Mouse (Mus musculus): ENCODE measurements at regions not wholly inside any gene's neighbourhood (a gene's known extent, or its start where the extent isn't known, plus 50 kb on each side); places are given as distances from the start of the nearest gene placed in this dataset.

DNA sequence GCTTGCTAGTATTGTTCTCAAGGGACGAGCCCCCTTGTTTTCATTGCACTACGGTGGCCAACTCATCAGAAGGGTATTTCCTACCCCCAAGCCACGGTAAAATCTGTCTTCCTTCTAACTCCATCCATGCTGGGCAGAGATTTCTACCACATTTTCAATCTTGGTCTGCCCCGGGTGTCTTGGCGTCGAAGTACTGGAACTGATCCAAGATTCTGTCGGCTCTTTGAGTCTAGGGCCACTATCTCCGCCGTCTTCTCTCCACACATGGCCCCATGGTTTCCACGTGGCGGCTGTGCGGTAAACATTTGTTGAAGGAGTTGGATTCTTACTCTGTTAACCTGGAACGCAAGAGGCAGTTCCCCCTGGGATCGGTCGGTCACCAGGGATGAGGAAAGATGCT is 177.0 kb upstream of the Ubl3 start:
- WGBS = 83% methylated on average over 15 of the region's 15 CpGs
- no peak for ATAC-seq (replicated peaks)
- Histone ChIP-seq H3K27ac (0 out of 2 replicates have a peak overlapping the region, but pooled peaks have one; percentile 5), H3K9me3 (no peaks in the 10 kb centered on the region), H3K4me2 (no peak overlapping the region), H3K27me3 (replicated peaks) (no peaks in the 10 kb centered on the region), H3K4me3 (no peak overlapping the region), H3K4me1 (peaks cover 3% of the 10 kb centered on the region; the same call in 1 of the 2 replicates), H3K36me3 (replicated peaks) (no peaks in the 10 kb centered on the region), H3K9ac (no peak overlapping the region)

GRCm38 (mm10) chr5:148728492-148728891 is 175.9 kb upstream of the Ubl3 start:
- H3K27ac ChIP-seq = no peak overlapping the region
- H3K9ac ChIP-seq = no peak overlapping the region
- H3K4me2 ChIP-seq = no peak overlapping the region
- no peaks in the 10 kb centered on the region for H3K9me3 ChIP-seq
- WGBS = 39% methylated on average over 1 of the region's 1 CpGs
- ATAC-seq (replicated peaks) = no peak
- H3K27me3 ChIP-seq (replicated peaks) = no peaks in the 10 kb centered on the region
- peaks cover 3% of the 10 kb centered on the region; the same call in 1 of the 2 replicates for H3K4me1 ChIP-seq
- no peaks in the 10 kb centered on the region for H3K36me3 ChIP-seq (replicated peaks)
- no peak overlapping the region for H3K4me3 ChIP-seq

GRCm38 (mm10) chr5:148726442-148726841 is 173.9 kb upstream of the Ubl3 start:
- no peak overlapping the region for H3K27ac ChIP-seq
- WGBS = 76% methylated on average over 7 of the region's 7 CpGs

DNA sequence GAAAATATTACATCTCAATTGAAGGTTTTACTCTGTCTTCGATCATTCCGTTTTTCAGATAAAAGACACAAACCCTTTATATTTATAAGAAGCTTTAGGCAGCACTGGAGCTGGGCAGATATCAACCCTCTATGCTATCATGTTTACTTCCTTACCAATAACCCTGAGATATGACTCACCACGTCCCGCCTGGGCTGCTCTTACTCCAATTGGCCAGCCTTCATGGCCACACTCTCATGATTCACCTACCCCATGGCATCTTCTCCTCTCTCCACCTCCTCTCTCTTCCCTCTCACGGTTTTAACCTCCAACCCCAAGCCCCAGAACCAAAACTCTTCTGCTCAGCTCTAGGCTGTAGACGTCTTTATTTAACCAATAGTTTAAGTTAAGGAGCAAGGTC is 171.9 kb upstream of the Ubl3 start:
- H3K4me2 ChIP-seq = no peak overlapping the region
- whole genome bisulfite sequencing = 88% methylated on average over 6 of the region's 6 CpGs
- no peak for ATAC-seq (replicated peaks)
- H3K4me1 ChIP-seq = peaks cover under 1% of the 10 kb centered on the region; the same call in 1 of the 2 replicates
- no peaks in the 10 kb centered on the region for H3K27me3 ChIP-seq (replicated peaks)
- no peak overlapping the region for H3K9ac ChIP-seq
- no peak overlapping the region for H3K4me3 ChIP-seq
- no peaks in the 10 kb centered on the region for H3K9me3 ChIP-seq
- no peak overlapping the region for H3K27ac ChIP-seq
- H3K36me3 ChIP-seq (replicated peaks) = no peaks in the 10 kb centered on the region

More at GRCm38 (mm10) chr5:148726442-148726841, 173.9 kb upstream of the Ubl3 start:
- H3K27me3 ChIP-seq (replicated peaks) = no peaks in the 10 kb centered on the region
- no peak overlapping the region for H3K9ac ChIP-seq
- ATAC-seq (replicated peaks) = no peak
- no peaks in the 10 kb centered on the region for H3K36me3 ChIP-seq (replicated peaks)
- H3K4me3 ChIP-seq = no peak overlapping the region
- peaks cover 3% of the 10 kb centered on the region; the same call in 1 of the 2 replicates for H3K4me1 ChIP-seq
- H3K4me2 ChIP-seq = no peak overlapping the region
- H3K9me3 ChIP-seq = no peaks in the 10 kb centered on the region

DNA sequence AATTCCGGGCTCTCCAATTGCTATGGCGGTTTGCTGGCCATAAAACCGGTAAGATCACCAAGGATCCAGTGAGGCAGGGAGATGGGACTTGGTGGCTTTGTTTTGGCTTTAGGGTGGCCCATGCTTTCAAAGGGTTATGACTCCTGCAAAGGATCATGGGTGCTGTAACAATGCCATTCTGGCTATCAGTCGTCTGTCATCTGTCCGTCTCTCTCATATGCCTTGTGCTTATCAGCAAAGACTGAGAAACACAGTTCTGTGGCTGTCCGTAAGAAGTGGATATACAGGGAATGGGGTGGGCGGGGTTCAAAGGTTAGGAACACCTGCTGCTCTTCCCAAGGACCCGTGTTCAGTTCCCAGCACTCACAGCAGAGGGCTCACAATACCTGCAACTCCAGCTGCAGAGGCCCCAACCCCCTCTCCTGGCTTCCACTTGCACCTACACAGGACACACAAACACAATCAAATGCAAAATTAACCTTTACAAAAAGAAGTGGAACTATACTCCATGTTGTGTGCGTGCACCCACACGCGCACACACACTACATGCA is 171.2 kb upstream of the Ubl3 start:
- Histone ChIP-seq H3K4me2 (no peak overlapping the region), H3K4me3 (no peak overlapping the region), H3K9me3 (no peaks in the 10 kb centered on the region), H3K9ac (no peak overlapping the region), H3K36me3 (replicated peaks) (no peaks in the 10 kb centered on the region), H3K27me3 (replicated peaks) (no peaks in the 10 kb centered on the region), H3K27ac (no peak overlapping the region), H3K4me1 (no peaks in the 10 kb centered on the region)
- WGBS = 94% methylated on average over 11 of the region's 11 CpGs
- ATAC-seq (replicated peaks) = no peak

DNA sequence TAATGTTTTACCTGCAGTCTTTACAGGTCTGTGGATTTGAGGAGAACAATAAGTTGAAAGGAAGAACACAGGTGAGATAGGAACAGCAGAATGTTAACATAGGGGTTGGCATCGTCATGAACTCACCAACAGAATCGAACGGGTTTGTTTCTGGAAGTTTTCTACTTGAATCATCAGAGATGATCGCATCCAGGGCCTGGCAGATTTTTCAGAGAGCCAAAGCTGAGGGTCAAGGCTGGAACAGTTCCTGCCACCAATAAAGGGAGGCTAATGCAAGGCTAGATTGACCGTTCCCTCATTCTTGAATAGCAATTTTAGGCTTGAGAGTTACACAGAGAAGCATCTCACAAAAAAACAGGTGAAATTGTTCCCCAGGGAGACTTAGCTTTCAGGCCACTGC is 168.0 kb upstream of the Ubl3 start:
- no peak for ATAC-seq (replicated peaks)
- no peaks in the 10 kb centered on the region for H3K4me1 ChIP-seq
- no peaks in the 10 kb centered on the region for H3K9me3 ChIP-seq
- no peak overlapping the region for H3K4me2 ChIP-seq
- no peaks in the 10 kb centered on the region for H3K27me3 ChIP-seq (replicated peaks)
- H3K9ac ChIP-seq = no peak overlapping the region
- H3K36me3 ChIP-seq (replicated peaks) = no peaks in the 10 kb centered on the region
- no peak overlapping the region for H3K4me3 ChIP-seq
- no peak overlapping the region for H3K27ac ChIP-seq
- WGBS = 92% methylated on average over 5 of the region's 5 CpGs

GRCm38 (mm10) chr5:148716633-148717032 is 164.0 kb upstream of the Ubl3 start:
- WGBS = 93% methylated on average over 6 of the region's 6 CpGs
- Histone ChIP-seq H3K4me1 (no peaks in the 10 kb centered on the region), H3K27me3 (replicated peaks) (no peaks in the 10 kb centered on the region), H3K9me3 (no peaks in the 10 kb centered on the region), H3K27ac (no peak overlapping the region), H3K4me3 (no peak overlapping the region), H3K9ac (no peak overlapping the region), H3K4me2 (no peak overlapping the region), H3K36me3 (replicated peaks) (no peaks in the 10 kb centered on the region)
- ATAC-seq (replicated peaks) = no peak

- no peak overlapping the region for H3K27ac ChIP-seq
- no peak overlapping the region for H3K4me3 ChIP-seq
- ATAC-seq (replicated peaks) = no peak
- no peaks in the 10 kb centered on the region for H3K4me1 ChIP-seq
- H3K27me3 ChIP-seq (replicated peaks) = no peaks in the 10 kb centered on the region
- no peaks in the 10 kb centered on the region for H3K36me3 ChIP-seq (replicated peaks)
- H3K9me3 ChIP-seq = no peaks in the 10 kb centered on the region
- H3K4me2 ChIP-seq = no peak overlapping the region
- H3K9ac ChIP-seq = no peak overlapping the region
- 66% methylated on average over 15 of the region's 15 CpGs for WGBS
Measured at GRCm38 (mm10) chr5:148715218-148715991, 162.8 kb upstream of the Ubl3 start.

DNA sequence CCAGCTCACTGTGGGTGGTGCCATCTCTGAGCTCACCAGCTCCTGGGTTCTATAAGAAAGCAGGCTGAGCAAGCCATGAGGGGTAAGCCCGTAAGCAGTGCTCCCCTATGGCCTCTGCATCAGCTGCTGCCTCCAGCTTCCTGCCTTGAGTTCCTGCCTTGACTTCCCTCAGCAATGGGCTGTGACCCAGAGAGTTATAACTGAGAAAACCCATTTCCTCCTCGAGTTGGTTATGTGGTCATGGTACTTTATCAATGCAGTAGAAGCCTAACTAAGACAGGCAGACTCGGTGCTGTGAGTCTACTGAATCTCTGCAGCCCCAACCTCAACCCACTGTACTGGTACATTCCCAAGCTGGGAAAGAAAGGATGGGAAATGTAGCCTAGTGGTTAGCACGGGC is 162.2 kb upstream of the Ubl3 start:
- Histone ChIP-seq H3K36me3 (replicated peaks) (no peaks in the 10 kb centered on the region), H3K9me3 (no peaks in the 10 kb centered on the region), H3K4me3 (no peak overlapping the region), H3K27ac (no peak overlapping the region), H3K9ac (no peak overlapping the region), H3K4me1 (no peaks in the 10 kb centered on the region), H3K4me2 (no peak overlapping the region), H3K27me3 (replicated peaks) (no peaks in the 10 kb centered on the region)
- ATAC-seq (replicated peaks) = no peak
- WGBS = 90% methylated on average over 4 of the region's 4 CpGs

DNA sequence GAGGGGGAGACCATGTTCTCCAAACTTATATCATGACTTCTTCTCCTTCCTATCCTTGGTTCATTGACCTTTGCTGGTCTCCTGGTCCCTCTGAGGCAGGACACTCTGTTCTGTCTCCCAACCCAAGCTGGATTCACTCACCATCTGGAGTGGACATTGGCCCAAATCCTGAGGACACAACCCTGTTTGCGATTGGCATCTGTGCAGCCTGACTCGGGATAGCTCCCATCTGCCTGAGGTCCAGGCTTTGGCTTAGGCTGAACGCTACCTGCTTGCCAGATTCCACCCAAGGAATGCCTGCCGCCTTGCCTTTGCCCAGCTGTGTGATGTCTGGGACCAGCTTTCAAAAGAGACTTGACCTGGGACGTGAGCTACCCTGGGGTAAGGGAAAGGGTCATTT is 161.2 kb upstream of the Ubl3 start:
- H3K4me2 ChIP-seq = no peak overlapping the region
- H3K9me3 ChIP-seq = no peaks in the 10 kb centered on the region
- H3K9ac ChIP-seq = no peak overlapping the region
- H3K27ac ChIP-seq = no peak overlapping the region
- H3K4me1 ChIP-seq = peaks cover 6% of the 10 kb centered on the region
- ATAC-seq (replicated peaks) = no peak
- no peaks in the 10 kb centered on the region for H3K36me3 ChIP-seq (replicated peaks)
- H3K27me3 ChIP-seq (replicated peaks) = no peaks in the 10 kb centered on the region
- H3K4me3 ChIP-seq = no peak overlapping the region
- 96% methylated on average over 5 of the region's 5 CpGs for WGBS

DNA sequence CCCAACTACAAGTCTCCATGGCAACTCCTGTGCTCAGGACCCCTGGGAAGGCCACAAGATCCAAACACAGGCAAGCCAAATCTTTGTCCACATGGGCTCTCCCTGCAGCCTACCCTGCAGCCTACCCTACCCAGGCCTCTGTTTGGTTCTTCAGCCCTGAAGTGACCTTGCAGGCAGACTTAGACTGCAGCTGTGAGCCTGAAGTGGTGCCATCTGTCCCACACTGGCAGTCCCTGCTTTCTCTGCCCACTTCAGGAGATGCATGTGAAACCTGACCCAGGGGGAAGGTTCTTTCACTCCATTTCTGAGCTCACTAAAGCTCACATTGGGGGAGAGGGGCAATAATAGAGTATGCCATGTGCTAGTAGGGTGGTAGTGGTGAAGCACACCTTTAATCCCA is 160.4 kb upstream of the Ubl3 start:
- Histone ChIP-seq H3K4me3 (no peak overlapping the region), H3K4me2 (no peak overlapping the region), H3K36me3 (replicated peaks) (no peaks in the 10 kb centered on the region), H3K9ac (no peak overlapping the region), H3K27ac (no peak overlapping the region), H3K9me3 (no peaks in the 10 kb centered on the region), H3K4me1 (peaks cover 14% of the 10 kb centered on the region), H3K27me3 (replicated peaks) (no peaks in the 10 kb centered on the region)
- ATAC-seq (replicated peaks) = no peak

DNA sequence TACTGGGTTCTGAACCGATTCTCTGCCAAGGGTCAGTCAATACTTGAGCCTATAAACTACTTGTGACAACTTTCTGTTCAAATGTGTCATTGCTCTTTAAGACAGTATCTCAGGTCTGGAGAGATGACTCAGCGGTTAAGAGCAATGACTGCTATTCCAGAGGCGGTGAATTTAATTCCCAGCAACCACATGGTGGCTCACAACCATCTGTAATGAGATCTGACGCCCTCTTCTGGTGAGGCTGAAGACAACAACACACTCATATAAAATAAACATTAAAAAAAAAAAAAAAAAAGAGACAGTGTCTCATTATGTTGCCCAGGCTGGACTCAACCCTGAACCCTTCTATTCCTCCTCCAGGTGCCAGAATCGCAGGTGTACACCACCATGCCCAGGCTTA is 159.0 kb upstream of the Ubl3 start:
- Histone ChIP-seq H3K4me1 (peaks cover 23% of the 10 kb centered on the region), H3K4me2 (no peak overlapping the region), H3K4me3 (no peak overlapping the region), H3K36me3 (replicated peaks) (no peaks in the 10 kb centered on the region), H3K27ac (no peak overlapping the region), H3K9me3 (no peaks in the 10 kb centered on the region), H3K27me3 (replicated peaks) (no peaks in the 10 kb centered on the region), H3K9ac (no peak overlapping the region)
- no peak for ATAC-seq (replicated peaks)
- 78% methylated on average over 5 of the region's 5 CpGs for WGBS
